Mouse (Mus musculus) gastrocnemius, postnatal 4 days (tissue): ENCODE results near the gene Trp73. TPM values are rescaled to one million over a fixed set of nuclear protein-coding genes. Genes with fewer than 3 reads are reported as not detected.

Source experiments
- DNase-seq, 2 experiments: peaks; one replicate each; pipeline ENCODE4 v3.0.0; 2021 to 2022; ENCODE audit warnings: low spot score in 2 of 2, mixed read lengths in 2 of 2
- long read RNA-seq, 2 experiments: library from polyadenylated mRNA; stranded (forward); transcript quantifications; one replicate each; pipeline ENCODE4 v2.0.0; 2021
- total RNA-seq, 2 experiments: library from RNA; stranded (reverse); gene quantifications; 2 replicates each; pipeline ENCODE4 v1.2.3; 2021

The Trp73 gene
- total RNA-seq: under 1 TPM in 1 of 2 experiments, not detected in 1; 0.23 TPM
- long read RNA-seq, experiment 1: 0 reads
- long read RNA-seq, experiment 2: 0 reads

DNA sequence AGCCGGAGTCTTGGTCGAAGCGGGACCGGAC is at the start of gene Trp73:
Gene Trp73, minus strand, starts transcription at position 27 of the 31 bp plus-strand sequence.
- DNase-seq: no peak

DNA sequence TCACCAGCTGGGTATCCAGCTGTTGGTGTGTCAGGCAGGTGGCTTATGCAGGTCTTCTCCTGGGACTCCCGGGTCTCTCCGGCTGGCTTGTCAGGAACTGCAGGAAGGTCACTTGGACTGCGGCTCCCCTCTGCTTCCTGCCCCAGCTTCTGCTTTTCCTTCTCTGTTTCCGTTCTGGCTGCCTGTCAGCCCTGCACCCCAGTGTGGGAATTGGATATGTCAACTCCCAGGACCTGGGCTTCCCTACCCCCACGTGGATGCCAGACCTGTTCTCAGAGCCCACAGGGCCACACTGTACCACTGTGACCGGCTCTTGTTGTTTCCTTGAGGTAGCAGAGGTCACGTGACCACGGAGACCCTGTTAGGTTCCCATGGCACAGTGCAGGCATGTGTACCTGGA is 48.9 kb upstream of the Trp73 start:
- DNase-seq: no peak

DNA sequence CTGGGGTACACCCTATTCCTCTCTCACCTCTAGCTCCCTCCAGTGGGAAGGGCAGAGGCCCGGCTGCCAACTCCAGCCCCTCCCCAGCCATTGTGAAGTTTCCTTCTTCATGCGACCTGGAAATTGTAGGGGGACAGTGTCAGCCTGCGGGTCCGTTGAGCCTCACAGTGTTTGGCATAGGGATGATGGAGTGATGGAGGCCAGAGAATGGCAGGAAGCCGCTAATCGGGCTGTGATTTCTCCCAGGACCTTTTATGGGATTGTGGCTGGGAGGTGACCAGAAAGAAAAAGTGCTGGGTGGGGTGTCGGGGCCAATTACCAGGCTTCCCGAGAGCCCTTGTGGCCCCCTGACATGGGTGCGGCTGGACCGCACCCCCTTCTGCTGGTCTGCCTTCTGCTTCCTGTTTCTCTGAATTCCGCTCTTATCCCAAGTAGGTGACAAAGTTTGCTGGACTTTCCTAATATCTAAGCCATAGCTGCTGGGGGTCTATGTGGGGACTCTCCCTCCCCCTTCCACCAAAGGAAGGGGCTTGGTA is 46.1 kb upstream of the Trp73 start:
- DNase-seq: no peak

DNA sequence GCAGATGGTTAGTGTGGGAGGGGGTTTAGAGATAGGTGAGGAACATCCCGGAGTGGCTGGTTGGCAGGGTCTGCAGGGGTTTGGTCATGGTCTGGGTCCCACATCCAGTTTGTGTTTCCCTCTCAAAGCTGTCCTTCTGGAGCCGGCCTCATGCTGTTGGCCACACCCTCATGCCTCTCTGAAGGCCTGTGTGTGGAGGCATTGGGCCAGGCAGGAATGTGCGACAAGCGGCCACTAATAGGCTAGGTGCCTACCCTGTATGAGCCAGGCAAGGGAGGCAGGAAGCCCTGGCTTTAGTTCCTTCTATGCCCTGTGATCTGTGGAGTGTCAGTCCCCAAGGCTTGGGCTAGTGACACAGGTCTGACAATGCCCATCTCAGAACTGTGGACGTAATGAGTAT is 45.0 kb upstream of the Trp73 start:
- DNase-seq: no peak

DNA sequence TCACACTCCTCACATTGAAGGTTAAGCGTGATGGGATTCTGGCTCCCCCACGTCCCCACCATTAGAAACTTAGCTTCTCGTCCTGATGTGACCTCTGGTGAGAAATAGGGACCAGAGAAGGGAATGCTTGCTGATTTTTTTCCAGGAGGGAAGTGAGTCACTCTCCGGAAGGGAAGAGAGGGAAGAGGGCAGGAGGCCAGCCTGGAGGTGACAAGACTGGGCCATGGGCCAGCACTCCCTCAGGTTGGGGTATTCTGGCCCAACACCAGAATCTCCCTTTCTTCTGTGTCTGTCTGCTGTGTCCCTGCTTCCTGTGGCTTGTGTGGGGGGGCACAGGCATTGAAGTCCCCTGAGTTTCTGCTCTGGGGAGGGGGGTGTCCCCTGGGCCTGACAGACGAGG is 43.6 kb upstream of the Trp73 start:
- no peak for DNase-seq

DNA sequence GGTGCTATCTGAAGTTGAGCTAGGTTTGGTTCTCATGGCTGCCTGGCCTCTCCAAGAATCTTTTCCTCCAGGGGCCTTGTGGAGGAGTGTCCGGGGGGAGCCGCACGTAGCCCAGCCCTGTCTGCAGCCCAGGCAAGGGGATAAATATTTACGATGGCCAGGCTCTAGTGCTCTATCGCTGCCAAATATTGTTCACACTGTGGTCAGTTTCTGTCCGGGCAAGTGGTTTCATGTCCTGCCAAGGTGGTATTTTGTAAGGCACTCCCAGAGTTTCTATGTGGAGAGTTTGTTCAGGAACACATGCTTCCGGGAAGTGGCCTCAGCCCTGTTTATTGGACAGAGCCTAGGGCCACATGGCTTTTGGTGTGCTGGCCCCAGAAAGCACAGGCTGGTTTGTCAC is 41.0 kb upstream of the Trp73 start:
- DNase-seq: no peak

DNA sequence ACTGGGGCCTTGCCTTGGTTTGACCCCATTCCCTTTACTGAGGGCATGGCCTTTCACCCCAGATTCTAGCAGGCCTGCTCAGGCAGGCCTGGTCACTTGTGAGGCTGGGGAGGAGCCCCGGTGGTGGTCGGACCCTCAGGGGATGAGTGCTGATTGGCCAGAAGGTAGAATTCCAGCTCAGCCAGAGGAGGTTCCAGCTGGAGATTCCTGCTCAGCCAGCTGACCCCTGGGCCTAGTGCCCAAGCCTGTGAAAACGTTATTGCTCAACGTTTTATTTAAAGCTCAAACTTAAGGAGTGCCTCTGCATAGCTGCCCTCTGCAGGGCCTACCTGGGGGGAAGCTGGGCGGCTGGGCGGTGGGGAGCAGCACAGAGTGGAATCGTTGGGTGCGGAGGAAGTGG is 37.2 kb upstream of the Trp73 start:
- DNase-seq: peak in 1 of 2 experiments; percentile 43

DNA sequence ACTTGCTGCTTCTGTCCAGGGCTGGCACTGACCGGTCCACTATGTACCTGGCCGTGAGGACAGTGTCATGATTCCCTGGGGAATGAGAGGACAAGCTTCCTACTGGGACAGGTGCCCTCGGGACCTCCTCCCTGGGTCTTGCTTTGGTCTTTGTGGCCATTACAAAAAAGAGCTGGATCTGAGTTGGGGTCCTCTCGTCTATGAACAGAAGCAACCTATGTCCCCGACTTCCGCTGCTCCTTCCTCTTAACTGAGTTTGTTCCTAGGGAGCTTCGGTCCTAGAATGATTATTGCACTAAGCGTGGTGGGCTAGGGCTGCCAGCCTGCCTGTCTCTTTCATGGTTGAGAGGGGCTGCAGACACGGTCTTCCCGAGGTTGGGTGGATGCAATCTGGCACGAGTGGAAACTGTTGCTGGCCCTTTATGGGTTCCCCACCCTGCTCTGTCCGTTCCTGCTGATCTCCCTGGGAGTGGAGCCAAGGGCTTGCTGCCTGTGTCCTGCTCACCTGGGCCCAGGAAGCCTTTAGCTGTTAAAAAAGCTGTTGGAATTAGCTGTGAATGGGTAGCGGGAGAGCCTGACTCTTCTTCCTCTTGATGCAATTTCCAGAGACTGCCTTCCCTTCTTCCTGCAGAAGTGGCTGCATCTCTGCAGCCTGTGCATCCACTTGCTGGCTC is 32.1 kb upstream of the Trp73 start:
- no peak for DNase-seq

DNA sequence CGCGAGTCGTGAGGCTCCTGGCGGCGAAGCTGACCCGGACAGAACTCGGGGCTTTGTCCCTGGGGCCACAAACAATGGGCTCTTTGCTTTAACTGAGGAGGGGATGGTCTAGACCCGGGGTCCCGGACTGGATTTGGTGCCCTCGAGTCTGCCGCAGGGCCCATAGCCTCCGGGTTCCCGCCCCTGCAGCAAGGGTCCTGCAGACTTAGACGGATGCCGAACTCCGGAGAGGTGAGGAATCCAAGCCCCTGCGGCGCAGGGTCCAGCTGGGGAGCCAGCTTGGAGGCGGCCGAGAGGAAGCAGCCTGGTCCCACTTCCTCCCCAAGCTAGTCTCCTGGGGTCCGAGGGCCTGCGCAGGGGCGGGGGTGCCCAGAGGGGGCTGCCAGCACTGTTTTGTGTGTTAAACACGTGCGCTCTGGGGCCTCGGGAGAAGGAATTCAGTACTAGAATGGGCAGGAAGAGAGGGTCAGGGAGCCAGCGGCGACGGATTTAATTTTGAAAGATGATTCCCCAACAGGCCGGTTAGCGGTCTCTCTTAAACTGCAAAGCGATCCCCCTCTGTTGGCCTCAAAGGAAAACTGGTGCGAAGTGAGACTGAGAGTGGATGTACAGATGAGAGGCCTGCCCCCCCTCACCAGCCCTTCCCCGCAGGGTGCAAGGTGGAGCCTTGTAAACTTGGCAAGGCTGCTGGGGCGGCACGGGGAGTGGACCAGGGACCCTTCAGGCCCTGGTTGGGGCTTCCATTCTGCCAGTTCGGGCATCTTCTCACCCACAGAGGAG is 31.3 kb upstream of the Trp73 start:
- no peak for DNase-seq

DNA sequence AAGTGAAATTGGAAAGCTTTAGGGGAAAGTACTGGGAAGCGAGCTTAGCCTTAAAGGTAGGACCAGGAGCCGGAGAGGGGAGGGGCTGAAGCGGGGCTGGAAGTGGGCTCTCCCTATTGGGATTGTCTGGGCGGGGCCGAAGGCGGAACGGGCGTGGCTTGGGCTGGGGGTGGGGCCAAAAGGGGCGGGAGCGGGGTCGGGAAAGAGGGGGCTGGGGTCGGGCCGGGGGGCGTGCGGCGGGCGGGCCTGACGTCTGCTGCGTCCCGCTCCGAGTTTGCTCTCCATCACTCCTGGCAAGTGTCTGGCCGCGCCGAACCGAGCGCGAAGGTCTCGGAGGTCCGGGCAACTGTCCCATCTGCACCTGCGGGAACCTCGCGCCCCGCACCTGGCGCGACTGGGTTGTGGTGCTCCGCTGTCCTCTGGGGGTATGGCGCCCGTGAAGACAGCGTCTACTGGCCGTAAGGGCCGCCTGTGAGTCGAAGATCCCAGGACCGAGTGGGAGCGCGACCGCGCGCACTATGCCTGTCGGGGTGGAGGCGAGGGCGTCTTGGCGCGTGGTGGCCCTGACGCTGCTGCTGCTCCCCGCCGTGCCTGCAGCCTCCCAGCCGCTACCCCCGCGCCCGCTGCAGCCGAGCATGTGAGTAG is 30.6 kb upstream of the Trp73 start, which contains the start of gene Megf6:
Gene Megf6, plus strand, starts transcription at position 225 of the 645 bp plus-strand sequence.
- DNase-seq: peak; percentile 32 to 44

DNA sequence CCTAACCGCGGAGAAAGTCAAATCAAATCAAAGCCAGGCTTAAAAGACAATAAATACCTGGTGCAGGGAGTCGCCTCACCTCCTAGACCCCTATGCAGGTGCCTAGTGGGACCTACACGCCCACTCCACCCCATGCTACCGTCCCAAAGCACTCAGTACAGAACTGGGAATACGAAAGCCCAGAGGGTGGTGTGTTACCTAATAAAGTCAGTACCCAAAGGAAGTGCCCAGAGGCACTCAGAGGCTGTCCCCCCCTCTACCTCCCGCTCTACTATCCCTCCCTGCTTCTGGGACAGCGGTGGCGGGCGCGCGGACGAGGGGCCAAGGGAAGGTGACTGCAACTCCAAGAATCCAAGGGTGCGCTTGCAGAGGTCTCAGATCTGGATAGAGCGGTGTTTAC is 30.0 kb upstream of the Trp73 start:
- DNase-seq: no peak

DNA sequence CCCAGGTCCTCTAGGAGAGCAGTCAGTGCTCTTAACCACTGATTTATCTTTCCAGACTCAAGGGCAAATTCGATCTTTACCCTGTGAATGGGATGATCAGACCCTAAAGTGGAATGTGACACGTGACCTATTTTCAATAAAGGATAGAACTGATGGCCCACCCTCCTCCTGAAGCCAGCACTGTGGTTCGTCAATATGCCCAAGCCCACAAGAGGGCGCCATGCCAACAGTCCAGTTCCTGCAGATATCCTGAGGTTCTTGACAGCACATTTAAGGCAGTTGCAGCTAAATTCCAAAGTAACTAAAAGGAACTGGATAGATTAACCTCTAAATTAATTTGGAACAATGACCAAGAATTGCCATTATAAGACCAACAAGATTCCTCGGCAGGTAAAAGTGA is 27.0 kb upstream of the Trp73 start:
- DNase-seq: peak; percentile 58 to 70

DNA sequence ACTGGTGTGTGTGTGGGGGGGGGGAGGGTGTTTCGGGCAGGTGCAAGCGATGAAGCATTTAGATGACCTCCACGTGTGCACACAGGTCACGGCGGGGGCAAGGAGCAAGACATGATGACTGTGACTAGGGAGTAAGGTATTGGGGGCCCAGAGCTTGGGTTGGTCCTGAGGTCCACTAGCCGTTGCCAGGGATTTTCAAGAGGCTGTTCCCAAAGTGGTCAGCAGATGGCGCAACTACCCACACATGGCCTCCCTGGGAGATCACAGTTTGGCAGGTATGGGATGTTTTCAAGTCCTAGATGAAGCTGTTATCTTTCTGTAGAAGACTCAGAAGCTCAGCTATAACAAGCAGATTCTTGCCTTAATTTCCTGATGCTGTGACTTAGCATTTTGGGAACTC is 23.3 kb upstream of the Trp73 start:
- peak; percentile 37 to 67 for DNase-seq

DNA sequence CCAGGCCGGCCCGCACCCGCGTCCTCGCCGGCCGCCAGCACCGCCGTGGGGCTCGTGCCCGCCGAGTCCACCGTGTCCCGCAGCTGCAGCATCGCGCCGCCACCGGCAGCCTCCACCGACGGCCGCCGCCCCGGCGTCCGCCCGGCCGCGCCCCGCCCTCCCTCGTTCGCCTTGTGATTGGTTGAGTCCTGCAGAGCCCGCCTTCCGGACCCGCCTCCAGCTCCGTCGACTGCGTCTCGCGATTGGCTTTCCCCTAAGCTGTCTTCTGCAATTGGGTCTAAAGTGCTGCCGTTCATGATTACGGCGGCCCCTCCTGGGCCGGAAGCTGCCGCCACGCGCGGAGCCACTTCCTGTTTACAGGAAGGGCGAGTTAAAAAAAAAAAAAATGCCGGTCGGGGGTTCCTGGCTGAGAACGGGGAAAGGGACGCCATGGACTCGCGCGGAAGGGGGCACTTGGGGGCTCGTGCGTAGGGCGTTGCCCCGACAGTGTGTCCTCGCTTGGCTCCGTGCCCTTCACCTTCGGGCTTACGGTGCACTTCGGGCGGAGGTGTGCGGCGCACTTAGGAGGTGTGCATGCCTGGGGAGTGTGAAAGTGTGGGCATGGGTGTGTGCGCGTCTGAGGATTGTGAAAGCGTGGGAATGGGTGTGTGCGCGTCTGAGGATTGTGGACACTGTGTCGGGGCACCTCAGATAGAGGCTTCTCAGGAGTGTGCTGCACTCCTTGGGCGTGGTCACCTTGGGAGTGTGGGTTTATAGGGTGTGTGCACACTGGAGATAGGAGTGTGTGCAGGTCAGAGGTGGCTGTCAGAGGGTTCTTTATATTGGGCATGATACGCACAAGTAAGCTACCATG is 20.8 kb upstream of the Trp73 start, which contains the start of gene Tprgl:
Gene Tprgl, minus strand, starts transcription at position 129 of the 853 bp plus-strand sequence.
- peak; percentile 95 to 97 for DNase-seq

DNA sequence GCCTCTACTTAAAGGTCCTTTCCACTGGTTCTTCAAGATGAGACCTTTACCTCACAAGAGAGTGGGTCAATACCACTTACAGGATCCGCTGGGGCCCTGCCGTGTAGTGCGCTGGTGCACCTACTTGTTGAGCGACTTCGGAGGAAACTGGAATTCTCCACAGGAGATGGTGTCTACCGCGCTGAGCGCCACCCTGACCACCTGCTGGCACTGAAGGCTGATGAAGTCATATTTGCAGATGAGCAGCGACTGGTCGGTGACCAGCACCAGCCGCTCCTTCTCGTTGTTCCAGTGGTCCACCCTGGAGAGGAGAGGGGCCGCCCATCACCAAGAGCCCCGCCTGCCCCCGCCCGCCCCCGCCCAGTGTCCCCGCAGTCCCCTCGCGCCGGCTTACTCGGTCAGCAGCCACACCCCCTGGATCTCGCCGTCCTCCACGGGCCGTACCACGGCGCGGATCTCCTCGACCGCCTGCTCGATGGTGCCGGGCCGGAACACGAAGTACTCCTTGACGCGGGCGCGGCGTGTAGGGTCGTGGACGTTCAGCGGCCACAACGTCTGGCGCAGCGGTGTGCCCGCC is 20.0 kb upstream of the Trp73 start:
- DNase-seq: peak in 1 of 2 experiments; percentile 64

DNA sequence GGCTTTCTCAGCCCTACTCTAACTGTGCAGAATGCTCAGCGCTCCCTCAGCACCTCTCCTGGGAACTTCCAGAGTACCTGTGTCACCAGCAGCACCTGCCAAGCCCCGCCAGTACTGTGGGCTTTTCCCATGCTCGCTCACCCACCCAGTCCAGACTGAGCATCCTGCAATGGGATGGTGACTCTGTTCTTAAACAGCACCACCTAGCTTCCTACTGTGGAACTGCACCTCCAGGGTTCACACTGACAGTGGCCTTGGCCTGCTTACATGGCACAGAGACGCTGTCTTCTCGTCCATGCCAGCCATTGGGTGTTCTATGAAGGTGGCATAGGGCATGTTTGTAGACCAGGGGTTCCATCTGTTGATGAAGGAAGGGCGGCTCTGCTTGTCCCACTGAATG is 19.0 kb upstream of the Trp73 start:
- peak; percentile 68 to 83 for DNase-seq

DNA sequence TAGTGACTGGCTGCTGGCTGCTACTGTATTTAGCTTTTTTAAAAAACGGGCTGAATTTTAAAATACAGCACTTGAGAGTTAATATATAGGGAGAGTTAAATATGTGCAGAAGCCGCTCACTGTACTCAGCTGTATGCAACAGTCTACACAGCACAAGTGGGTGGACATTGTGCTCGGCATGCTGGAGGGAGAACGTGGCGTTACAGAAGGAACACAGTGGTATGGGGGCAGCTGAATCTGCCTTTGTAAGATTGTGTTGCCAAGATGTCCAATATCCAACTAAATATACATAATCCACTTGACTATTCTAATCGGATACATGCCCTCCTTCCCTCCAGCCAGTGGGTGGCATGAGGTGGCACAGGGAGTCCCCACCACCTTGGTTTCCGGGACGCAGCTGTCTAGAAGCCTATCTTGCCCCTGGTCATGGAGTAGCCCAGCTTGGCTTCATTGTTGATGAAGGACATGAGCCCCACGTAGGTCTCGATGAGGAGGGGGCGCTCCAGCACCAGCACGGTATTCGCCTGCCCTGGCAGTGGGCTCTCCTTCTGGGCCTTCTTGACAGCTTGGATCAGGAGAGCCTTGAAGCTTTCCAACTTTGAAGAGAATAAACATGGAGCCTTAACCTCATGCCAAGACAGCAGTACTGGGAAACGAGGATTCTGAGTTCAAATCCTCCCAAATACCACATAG is 18.1 kb upstream of the Trp73 start:
- no peak for DNase-seq

DNA sequence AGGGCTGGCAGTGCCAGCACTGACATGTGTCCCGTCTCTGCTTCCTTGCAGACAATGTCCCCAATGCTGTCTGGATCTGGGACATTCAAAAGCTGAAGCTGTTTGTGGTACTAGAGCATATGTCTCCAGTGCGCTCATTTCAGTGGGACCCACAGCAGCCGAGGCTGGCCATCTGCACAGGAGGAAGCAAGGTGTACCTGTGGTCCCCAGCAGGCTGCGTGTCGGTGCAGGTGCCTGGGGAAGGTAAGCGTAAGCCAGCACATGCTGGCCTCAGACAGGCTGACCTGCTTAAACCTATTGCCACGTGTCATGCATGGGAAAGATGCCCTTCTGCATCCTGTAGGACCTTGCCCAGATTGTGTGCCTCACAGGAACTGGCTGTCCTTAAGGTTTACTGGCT is 16.0 kb upstream of the Trp73 start:
- DNase-seq: no peak

DNA sequence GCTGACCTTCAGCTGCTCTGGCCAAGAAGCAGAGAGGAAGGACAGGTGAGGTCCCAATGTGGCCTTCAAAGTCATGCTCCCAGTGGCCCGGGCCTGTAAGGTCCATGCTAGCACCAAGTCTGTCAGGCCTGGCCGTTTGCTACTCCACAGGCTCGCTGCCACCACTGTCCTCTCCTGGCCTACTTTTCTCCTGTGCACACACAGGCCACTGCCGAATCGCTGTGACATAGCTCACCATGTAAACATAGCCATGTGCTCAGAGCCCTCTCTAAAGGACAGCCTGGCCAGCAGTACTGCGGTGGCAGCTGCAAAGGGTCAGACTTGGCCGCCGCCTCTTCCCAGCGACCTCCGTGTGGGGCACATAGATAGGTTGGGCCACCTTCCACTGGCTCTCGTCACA is 14.1 kb upstream of the Trp73 start:
- DNase-seq: no peak

DNA sequence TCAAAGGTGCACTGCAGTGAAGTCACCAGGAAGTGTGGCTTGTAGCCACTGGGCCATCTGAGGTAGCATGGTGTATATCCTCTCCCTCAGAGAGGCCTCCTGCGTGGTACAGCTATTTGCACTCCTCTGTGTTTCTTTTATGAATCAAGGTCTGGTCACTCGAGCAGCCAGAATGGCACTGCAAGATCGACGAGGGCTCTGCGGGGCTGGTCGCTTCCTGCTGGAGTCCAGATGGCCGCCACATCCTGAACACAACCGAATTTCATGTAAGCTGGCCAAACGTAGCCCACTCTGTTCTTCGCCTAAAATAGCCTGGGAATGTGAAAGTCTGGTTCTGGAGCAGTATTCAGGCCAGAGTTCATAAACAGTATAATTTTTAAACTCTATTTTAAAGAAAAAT is 6.3 kb upstream of the Trp73 start:
- no peak for DNase-seq

DNA sequence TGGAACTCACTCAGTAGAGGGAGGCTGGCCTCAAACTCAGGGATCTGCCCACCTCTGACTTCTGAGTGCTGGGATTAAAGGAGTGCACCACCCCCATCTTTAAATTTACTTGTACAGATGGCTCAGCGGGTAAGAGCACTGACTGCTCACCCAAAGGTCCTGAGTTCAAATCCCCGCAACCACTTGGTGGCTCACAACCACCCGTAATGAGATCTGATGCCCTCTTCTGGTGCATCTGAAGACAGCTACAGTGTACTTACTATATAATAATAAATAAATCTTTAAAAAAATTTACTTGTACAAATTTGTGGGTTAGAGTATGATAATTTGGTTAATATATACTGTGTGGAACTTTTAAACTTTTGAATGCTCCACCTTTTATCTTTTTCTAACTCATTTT is 4.7 kb upstream of the Trp73 start:
- no peak for DNase-seq
